Mouse (Mus musculus) embryonic facial prominence, embryonic 11.5 days (tissue): ENCODE measurements around the gene Ifnar2. TPM values are rescaled to one million over a fixed set of nuclear protein-coding genes. Genes with fewer than 3 reads are reported as not detected.
A peak's percentile ranks its signal among the peaks of the same experiment; 100 is the strongest.

ENCODE experiments used
- ATAC-seq: fragments of 200-750 bp; cut with Nextera tagmentation; replicated peaks from 2 replicates; pipeline ENCODE4 v1.8.0; 2017; ENCODE audit warnings: low read depth; ENCODE audit not compliant: insufficient number of reproducible peaks, low FRiP score, low TSS enrichment
- DNase-seq: peaks from one replicate; pipeline ENCODE4 v3.0.0-alpha.2; 2015; ENCODE audit warnings: low spot score
- H3K27ac ChIP-seq: fragments of 300-500 bp; sonication (generic); replicated peaks from 2 replicates; pipeline ENCODE4 v1.5.1; 2014; ENCODE audit warnings: mild to moderate bottlenecking, low read depth, low read length, control low read depth
- H3K27me3 ChIP-seq: fragments of 300-500 bp; sonication (generic); 2 replicates; pipeline ENCODE4 v1.6.1; 2014; ENCODE audit warnings: mild to moderate bottlenecking, low read length, moderate library complexity, mixed read lengths; ENCODE audit not compliant: control insufficient read depth, insufficient read depth
- H3K36me3 ChIP-seq: fragments of 300-500 bp; sonication (generic); replicated peaks from 2 replicates; pipeline ENCODE4 v1.6.1; 2014; ENCODE audit warnings: low read depth, mild to moderate bottlenecking, low read length, moderate library complexity, mixed read lengths; ENCODE audit not compliant: control insufficient read depth, insufficient read depth
- H3K4me1 ChIP-seq: fragments of 300-500 bp; sonication (generic); 2 replicates; pipeline ENCODE4 v1.6.1; 2014; ENCODE audit warnings: low read length, mixed read lengths; ENCODE audit not compliant: control insufficient read depth, insufficient read depth
- H3K4me2 ChIP-seq: fragments of 300-500 bp; sonication (generic); 2 replicates; pipeline ENCODE4 v1.6.1; 2014; ENCODE audit warnings: low read depth, mild to moderate bottlenecking, control low read depth, low read length, moderate library complexity
- H3K4me3 ChIP-seq: fragments of 300-500 bp; sonication (generic); 2 replicates; pipeline ENCODE4 v1.5.1; 2014; ENCODE audit warnings: low read depth, low read length, control low read depth
- H3K9ac ChIP-seq: fragments of 300-500 bp; sonication (generic); replicated peaks from 2 replicates; pipeline ENCODE4 v1.6.1; 2014; ENCODE audit warnings: mild to moderate bottlenecking, control low read depth, low read length
- H3K9me3 ChIP-seq: fragments of 300-500 bp; sonication (generic); replicated peaks from 2 replicates; pipeline ENCODE4 v1.6.1; 2016; ENCODE audit warnings: mild to moderate bottlenecking, low read length, inconsistent platforms, mixed read lengths; ENCODE audit not compliant: control insufficient read depth
- WGBS: fragments of 180-500 bp; shearing (Covaris S2); extraction: QIAGEN DNeasy Blood & Tissue Kit; methylation state at CpG from one replicate; pipeline ENCODE4 v1.1.7; 2014; 5-methylcytosine and 5-hydroxymethylcytosine counted together
- polyA plus RNA-seq: library from polyadenylated mRNA; unstranded; fragments of >200 nt; fragmentation: Nextera tagmentation; extraction: Ambion mirVana; gene quantifications from 2 replicates; pipeline ENCODE4 v1.2.1, GENCODE M21; 2014

Gene Ifnar2
- polyA plus RNA-seq, 1 experiment from 2014 or later = 36.3 TPM

GRCm38 (mm10) chr16:91441811-91442240 is 69.2 kb downstream of the Ifnar2 start:
- H3K9ac ChIP-seq = no peak overlapping the region
- WGBS = 83% methylated on average over 7 of the region's 7 CpGs

DNA sequence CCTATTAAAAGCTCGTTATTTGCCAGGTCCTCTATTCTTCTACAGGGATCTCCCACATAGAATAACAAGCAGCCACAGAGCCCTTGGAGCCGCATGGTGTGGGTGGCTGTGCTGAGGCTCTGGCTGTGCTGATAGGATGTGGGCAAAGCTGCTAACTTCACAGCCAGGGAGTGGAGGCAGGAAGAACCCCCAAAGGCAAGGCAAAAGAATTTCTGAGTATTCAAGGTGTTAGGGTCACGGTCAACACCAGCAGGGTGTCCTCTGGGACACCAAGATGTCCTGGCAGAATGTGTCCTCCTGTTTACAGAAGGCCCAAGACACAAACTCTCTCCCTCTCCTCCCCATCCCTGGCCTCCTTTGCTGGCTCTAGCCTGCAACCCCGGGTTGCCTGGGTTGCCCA is 69.9 kb downstream of the Ifnar2 start:
- H3K4me3 ChIP-seq = no peak overlapping the region
- WGBS = 61% methylated on average over 4 of the region's 4 CpGs
- H3K36me3 ChIP-seq = no peaks in the 10 kb centered on the region
- no peak overlapping the region for H3K9ac ChIP-seq
- no peaks in the 10 kb centered on the region for H3K27me3 ChIP-seq
- H3K4me2 ChIP-seq = no peak overlapping the region
- H3K4me1 ChIP-seq = peaks cover 2% of the 10 kb centered on the region; the same call in 1 of the 2 replicates
- no peaks in the 10 kb centered on the region for H3K9me3 ChIP-seq
- ATAC-seq = no peak
- DNase-seq = no peak
- no peak overlapping the region for H3K27ac ChIP-seq

More at GRCm38 (mm10) chr16:91441811-91442240, 69.2 kb downstream of the Ifnar2 start:
- Histone ChIP-seq H3K9me3 (no peaks in the 10 kb centered on the region), H3K4me2 (no peak overlapping the region), H3K4me1 (peaks cover 2% of the 10 kb centered on the region; the same call in 1 of the 2 replicates), H3K4me3 (no peak overlapping the region), H3K36me3 (no peaks in the 10 kb centered on the region), H3K27ac (no peak overlapping the region), H3K27me3 (no peaks in the 10 kb centered on the region)
- no peak for DNase-seq
- 0 out of 2 replicates have a peak, but pooled peaks have one; percentile 44 for ATAC-seq

- 59% methylated on average over 8 of the region's 8 CpGs for WGBS
- H3K4me3 ChIP-seq = no peak overlapping the region
Measured at GRCm38 (mm10) chr16:91443211-91443611, 70.6 kb downstream of the Ifnar2 start.

GRCm38 (mm10) chr16:91444847-91445246 is 72.3 kb downstream of the Ifnar2 start:
- Histone ChIP-seq H3K27me3 (no peaks in the 10 kb centered on the region), H3K9me3 (no peaks in the 10 kb centered on the region), H3K4me2 (no peak overlapping the region), H3K4me1 (peaks cover 2% of the 10 kb centered on the region; the same call in 1 of the 2 replicates), H3K27ac (no peak overlapping the region), H3K9ac (no peak overlapping the region), H3K36me3 (no peaks in the 10 kb centered on the region), H3K4me3 (no peak overlapping the region)
- ATAC-seq (no peak), DNase-seq (no peak)
- WGBS = 82% methylated on average over 4 of the region's 4 CpGs

More at GRCm38 (mm10) chr16:91443211-91443611, 70.6 kb downstream of the Ifnar2 start:
- Histone ChIP-seq H3K36me3 (no peaks in the 10 kb centered on the region), H3K9ac (no peak overlapping the region), H3K9me3 (no peaks in the 10 kb centered on the region), H3K4me2 (no peak overlapping the region), H3K27me3 (no peaks in the 10 kb centered on the region), H3K27ac (no peak overlapping the region), H3K4me1 (peaks cover 2% of the 10 kb centered on the region; the same call in 1 of the 2 replicates)
- ATAC-seq = no peak
- no peak for DNase-seq

- no peaks in the 10 kb centered on the region for H3K9me3 ChIP-seq
- DNase-seq (no peak), ATAC-seq (no peak)
- H3K4me1 ChIP-seq = peaks cover 2% of the 10 kb centered on the region; the same call in 1 of the 2 replicates
- 80% methylated on average over 5 of the region's 5 CpGs for WGBS
- no peak overlapping the region for H3K4me2 ChIP-seq
- no peaks in the 10 kb centered on the region for H3K27me3 ChIP-seq
- no peak overlapping the region for H3K27ac ChIP-seq
- H3K36me3 ChIP-seq = no peaks in the 10 kb centered on the region
- no peak overlapping the region for H3K9ac ChIP-seq
- H3K4me3 ChIP-seq = no peak overlapping the region
Measured at GRCm38 (mm10) chr16:91445566-91445965, 73.0 kb downstream of the Ifnar2 start.

DNA sequence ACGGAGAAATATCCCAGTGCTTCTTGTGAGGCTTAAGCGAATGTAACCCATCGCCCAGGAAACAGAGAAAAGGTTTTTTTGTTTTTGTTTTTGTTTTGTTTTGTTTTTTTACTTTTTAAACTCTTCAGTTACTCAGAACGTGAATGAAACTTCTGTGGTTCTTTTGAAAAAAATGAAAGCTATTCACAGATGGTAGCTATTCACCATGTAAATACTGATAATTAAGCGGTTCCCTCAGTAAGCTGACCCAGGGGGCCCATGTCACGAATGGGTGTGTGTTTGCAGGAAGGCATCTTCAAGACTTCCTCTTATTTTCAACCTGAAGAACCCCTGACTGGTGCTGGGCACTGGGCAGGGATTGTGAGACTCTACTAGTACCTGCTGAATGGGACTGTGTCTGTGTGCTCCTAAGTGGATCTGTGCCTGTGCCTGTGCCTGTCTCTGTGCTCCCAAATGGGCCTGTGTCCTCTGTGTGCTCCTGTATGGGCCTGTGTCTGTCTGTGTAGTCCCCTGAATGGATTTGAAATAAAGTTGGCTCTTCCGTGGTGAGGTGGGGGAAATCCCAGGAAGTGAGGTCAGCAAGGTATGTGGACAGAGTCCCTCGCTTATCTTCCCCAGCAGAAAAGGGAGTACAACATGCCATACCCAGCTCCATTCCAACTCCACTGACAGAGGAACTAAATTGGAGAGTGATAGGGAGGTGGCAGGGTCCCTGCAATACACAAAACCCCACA is 74.4 kb downstream of the Ifnar2 start:
- H3K4me1 ChIP-seq = peaks cover 2% of the 10 kb centered on the region; the same call in 1 of the 2 replicates
- no peaks in the 10 kb centered on the region for H3K9me3 ChIP-seq
- H3K27me3 ChIP-seq = no peaks in the 10 kb centered on the region
- H3K9ac ChIP-seq = no peak overlapping the region
- no peak for ATAC-seq
- H3K36me3 ChIP-seq = no peaks in the 10 kb centered on the region
- DNase-seq = no peak
- H3K4me3 ChIP-seq = no peak overlapping the region
- 58% methylated on average over 8 of the region's 8 CpGs for whole genome bisulfite sequencing
- H3K4me2 ChIP-seq = no peak overlapping the region
- H3K27ac ChIP-seq = no peak overlapping the region

DNA sequence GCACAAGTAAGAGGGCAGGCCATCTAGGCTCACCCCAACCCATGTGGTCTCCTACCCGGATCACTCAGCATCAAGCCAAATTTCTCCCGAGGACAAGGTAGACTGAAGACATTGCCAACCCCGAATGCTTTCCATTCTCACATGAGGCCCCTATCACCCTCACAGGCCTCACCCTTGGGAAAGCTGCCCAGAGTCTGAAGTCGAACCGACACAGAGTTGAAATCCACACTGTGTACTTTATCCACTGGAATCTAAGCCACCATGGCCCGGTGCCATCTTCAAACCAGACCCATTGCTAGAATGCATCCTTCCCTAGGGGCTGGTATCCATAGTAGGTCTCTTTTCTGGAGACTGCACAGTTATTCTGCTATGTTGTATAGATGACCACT is 74.9 kb downstream of the Ifnar2 start:
- Histone ChIP-seq H3K4me1 (peaks cover 2% of the 10 kb centered on the region; the same call in 1 of the 2 replicates), H3K9ac (no peak overlapping the region), H3K9me3 (no peaks in the 10 kb centered on the region), H3K27ac (no peak overlapping the region), H3K27me3 (no peaks in the 10 kb centered on the region), H3K4me3 (no peak overlapping the region), H3K36me3 (no peaks in the 10 kb centered on the region), H3K4me2 (no peak overlapping the region)
- ATAC-seq (no peak), DNase-seq (no peak)
- WGBS = 90% methylated on average over 6 of the region's 6 CpGs

DNA sequence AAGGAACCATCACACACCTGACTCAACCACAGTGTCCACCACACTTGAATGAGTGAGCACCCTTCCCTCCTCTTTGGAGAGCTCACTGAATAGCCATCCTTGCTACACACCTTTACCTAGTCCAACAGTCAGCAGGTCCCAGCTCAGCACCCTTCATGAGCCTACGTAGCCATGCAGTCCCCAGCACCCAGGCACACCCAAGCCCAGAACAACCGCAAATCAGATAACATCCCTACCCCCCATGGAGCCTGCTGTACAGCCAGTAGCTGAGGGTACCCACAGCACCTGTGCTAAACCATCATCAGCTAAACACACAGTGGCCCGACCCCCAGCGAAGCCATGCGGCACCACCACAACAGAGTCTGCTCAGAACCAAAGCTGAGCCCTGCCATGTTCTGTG is 75.5 kb downstream of the Ifnar2 start:
- Histone ChIP-seq H3K4me2 (no peak overlapping the region), H3K4me1 (peaks cover 2% of the 10 kb centered on the region; the same call in 1 of the 2 replicates), H3K36me3 (no peaks in the 10 kb centered on the region), H3K9ac (no peak overlapping the region), H3K27me3 (no peaks in the 10 kb centered on the region), H3K9me3 (no peaks in the 10 kb centered on the region), H3K27ac (no peak overlapping the region), H3K4me3 (no peak overlapping the region)
- DNase-seq = no peak
- 0 out of 2 replicates have a peak, but pooled peaks have one; percentile 9 for ATAC-seq
- WGBS = 95% methylated on average over 5 of the region's 5 CpGs
